Mouse (Mus musculus) cortical plate, adult 2 months (tissue): ENCODE results near the gene Ntn4.

Experiments
- CTCF ChIP-seq: fragments of 200-500 bp; IDR thresholded peaks from 2 replicates; pipeline ENCODE4 v1.5.1; 2011; ENCODE audit warnings: mild to moderate bottlenecking, control low read depth, low read length; ENCODE audit not compliant: insufficient read depth; ENCODE audit errors: extremely low read depth
- POLR2A ChIP-seq: fragments of 200-500 bp; IDR thresholded peaks from 2 replicates; pipeline ENCODE4 v1.6.1; 2011; ENCODE audit warnings: mild to moderate bottlenecking, low read length, control low read depth; ENCODE audit not compliant: insufficient read depth; ENCODE audit errors: extremely low read depth

- TF ChIP-seq CTCF (no peak), POLR2A (no peak)
These were observed 59.4 kb downstream of the Ntn4 start for GRCm38 (mm10) chr10:93699689-93700478.
